Mouse (Mus musculus) gastrocnemius, adult 2 months (tissue): ENCODE measurements around the gene Zscan10. TPM values are rescaled to one million over a fixed set of nuclear protein-coding genes. Genes with fewer than 3 reads are reported as not detected.
"Not testable (repeated sequence)": the region's sequence is repeated elsewhere in the genome, so short reads cannot be mapped to it uniquely, and the experiment has no call there.

Experiments used
- DNase-seq: peaks from one replicate; pipeline ENCODE4 v3.0.0; 2022
- H3K27ac ChIP-seq: fragments of 200-600 bp; 2 replicates; pipeline ENCODE4 v1.8.1; 2022; ENCODE audit warnings: mild to moderate bottlenecking
- H3K4me3 ChIP-seq: fragments of 200-600 bp; 2 replicates; pipeline ENCODE4 v1.8.1; 2022; ENCODE audit warnings: mild to moderate bottlenecking, moderate library complexity
- CTCF ChIP-seq: fragments of 200-600 bp; IDR thresholded peaks from 2 replicates; pipeline ENCODE4 v1.8.1; 2022; ENCODE audit warnings: antibody characterized with exemption, mild to moderate bottlenecking, moderate library complexity
- intact Hi-C: fragments of 180-260 bp; cut with DNase I; formaldehyde crosslinking; loops from one replicate; pipeline ENCODE4 v1.15.1; 2025
- total RNA-seq, 2 experiments: library from RNA; stranded (reverse); gene quantifications; 2 replicates each; pipeline ENCODE4 v1.2.3; 2021

The Zscan10 gene
- total RNA-seq, 2 experiments from 2014 or later = not detected

- no peak for DNase-seq
- TF ChIP-seq CTCF = peak; percentile 18; the same call in 1 of the 2 replicates
- no peak overlapping the region for H3K27ac ChIP-seq
- intact Hi-C loops = no loop called here
- H3K4me3 ChIP-seq = no peak overlapping the region
Observed at GRCm38 (mm10) chr17:23566787-23567186, 33.9 kb upstream of the Zscan10 start.

GRCm38 (mm10) chr17:23568370-23568769 lies 32.3 kb upstream of the Zscan10 start:
- TF ChIP-seq CTCF = no peak
- no peak overlapping the region for H3K4me3 ChIP-seq
- DNase-seq = no peak
- intact Hi-C loops = no loop called here
- no peak overlapping the region for H3K27ac ChIP-seq

GRCm38 (mm10) chr17:23570017-23570416 lies 30.6 kb upstream of the Zscan10 start:
- DNase-seq = peak; percentile 38
- peak; percentile 72 for TF ChIP-seq CTCF
- Histone ChIP-seq H3K4me3 (no peak overlapping the region), H3K27ac (no peak overlapping the region)
- intact Hi-C loops = loop anchor here (1.0 to 2.0 kb wide), 2 partner anchors 40 to 59 kb away; no protein-coding TSS in a partner anchor

DNA sequence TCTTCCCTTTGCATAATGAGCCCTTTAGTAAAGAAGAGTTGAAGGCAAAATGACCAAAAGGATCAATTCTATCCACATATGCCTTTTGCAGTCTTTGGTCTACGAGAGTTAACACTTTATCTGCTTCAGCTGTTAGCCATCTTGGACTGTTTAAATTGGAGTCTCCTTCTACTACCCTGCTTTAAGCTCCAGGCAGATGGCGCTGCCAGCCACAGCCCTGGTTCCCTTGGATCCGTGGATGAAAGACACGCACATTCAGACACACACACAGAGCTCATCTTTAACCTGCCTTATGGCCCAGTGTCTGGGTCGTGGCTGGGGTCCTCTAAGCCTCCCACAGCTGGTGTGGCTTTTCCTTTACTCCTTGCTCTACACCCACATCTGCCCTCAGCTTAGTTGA lies 29.6 kb upstream of the Zscan10 start:
- H3K27ac ChIP-seq = no peak overlapping the region
- intact Hi-C loops = loop anchor here (2.0 kb wide), 1 partner anchor 58 kb away; no protein-coding TSS in a partner anchor
- TF ChIP-seq CTCF = no peak; the same call in 1 of the 2 replicates
- DNase-seq = no peak
- H3K4me3 ChIP-seq = no peak overlapping the region

- peak; percentile 37 for TF ChIP-seq CTCF
- DNase-seq = no peak
- H3K27ac ChIP-seq = no peak overlapping the region
- intact Hi-C loops = no loop called here
- H3K4me3 ChIP-seq = no peak overlapping the region
Observed at GRCm38 (mm10) chr17:23572059-23572458, 28.6 kb upstream of the Zscan10 start.

DNA sequence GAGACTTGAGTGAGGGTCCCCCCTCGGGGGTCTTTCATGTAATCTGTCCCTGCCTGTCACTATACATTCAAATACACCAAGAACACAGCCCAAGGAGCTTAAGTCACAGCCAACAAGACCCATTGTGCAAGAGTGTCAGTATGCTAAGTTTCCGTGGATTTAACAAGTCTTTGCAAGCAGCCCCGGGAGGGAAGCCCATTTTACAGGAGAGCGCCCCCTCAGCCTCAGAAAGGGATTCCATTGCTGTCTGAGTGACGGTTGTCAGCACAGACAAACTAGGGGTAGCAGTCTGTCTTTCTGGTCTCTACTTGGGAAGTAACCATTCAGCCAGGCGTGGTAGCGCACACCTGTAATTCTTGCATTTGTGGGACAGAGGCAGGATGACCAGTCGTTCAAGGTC lies 26.5 kb upstream of the Zscan10 start:
- H3K4me3 ChIP-seq = no peak overlapping the region
- DNase-seq = no peak
- no peak overlapping the region for H3K27ac ChIP-seq
- no peak for TF ChIP-seq CTCF
- intact Hi-C loops = no loop called here

DNA sequence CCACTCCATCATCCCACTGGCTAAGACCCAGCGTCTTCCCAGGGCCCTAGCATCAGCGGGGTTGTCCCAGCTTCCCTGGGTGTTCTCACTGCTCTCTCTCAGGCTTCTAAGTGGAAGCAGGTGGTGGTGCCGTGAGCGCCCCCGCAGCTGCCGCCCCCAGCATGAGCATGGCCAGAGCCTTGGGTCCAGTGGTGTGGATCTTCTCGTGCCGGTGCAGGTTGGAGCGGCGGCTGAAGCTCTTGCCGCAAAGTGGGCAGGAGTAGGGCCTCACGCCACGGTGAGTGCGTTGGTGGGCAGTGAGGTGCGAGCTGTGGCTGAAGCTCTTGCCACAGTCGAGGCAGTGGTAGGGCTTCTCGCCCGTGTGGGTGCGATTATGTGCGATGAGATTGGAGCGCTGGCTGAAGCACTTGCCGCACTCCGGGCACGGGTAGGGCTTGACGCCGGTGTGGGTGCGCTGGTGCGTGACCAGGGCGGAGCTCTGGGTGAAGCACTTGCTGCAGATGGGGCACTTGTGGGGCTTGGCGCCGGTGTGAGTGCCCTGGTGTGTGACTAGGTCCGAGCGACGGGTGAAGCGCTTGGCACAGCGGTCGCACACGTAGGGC lies 24.6 kb upstream of the Zscan10 start:
- TF ChIP-seq CTCF = no peak
- H3K27ac ChIP-seq = no peak overlapping the region
- intact Hi-C loops = no loop called here
- H3K4me3 ChIP-seq = no peak overlapping the region
- DNase-seq = no peak

DNA sequence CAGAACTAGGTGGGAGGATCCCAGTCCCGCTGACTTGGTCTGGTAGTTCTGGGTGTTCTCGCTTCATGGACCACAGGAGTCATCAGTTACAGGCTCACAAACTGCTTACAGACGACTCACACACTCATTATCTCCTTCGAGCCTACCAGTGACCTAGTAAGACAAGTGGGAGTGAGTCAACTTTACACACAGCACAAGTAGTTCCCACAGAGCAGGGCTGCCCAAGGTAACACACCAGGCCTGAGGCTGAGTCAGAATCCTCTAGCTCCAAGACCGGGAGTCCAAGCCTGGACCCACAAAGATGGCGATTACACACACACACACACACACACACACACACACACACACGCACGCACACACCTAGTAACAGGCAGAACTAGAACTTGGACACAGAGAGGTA lies 15.9 kb upstream of the Zscan10 start:
- intact Hi-C loops = no loop called here
- Histone ChIP-seq H3K27ac (no peak overlapping the region), H3K4me3 (no peak overlapping the region)
- DNase-seq = no peak
- TF ChIP-seq CTCF = no peak

- peak; percentile 46 for DNase-seq
- Histone ChIP-seq H3K4me3 (peak overlapping the region; percentile 86), H3K27ac (peak overlapping the region; percentile 25)
- no peak for TF ChIP-seq CTCF
- intact Hi-C loops = no loop called here
Observed at GRCm38 (mm10) chr17:23585721-23586491, 14.8 kb upstream of the Zscan10 start.

GRCm38 (mm10) chr17:23587253-23587652 lies 13.4 kb upstream of the Zscan10 start:
- H3K27ac ChIP-seq = no peak overlapping the region
- TF ChIP-seq CTCF = no peak
- no peak overlapping the region for H3K4me3 ChIP-seq
- no peak for DNase-seq
- intact Hi-C loops = no loop called here

- intact Hi-C loops = no loop called here
- H3K27ac ChIP-seq = peak overlapping the region; percentile 82
- H3K4me3 ChIP-seq = peak overlapping the region; percentile 77
- DNase-seq = peak; percentile 97
- TF ChIP-seq CTCF = no peak
Observed at GRCm38 (mm10) chr17:23592208-23592925, 8.3 kb upstream of the Zscan10 start.

- DNase-seq = no peak
- no peak for TF ChIP-seq CTCF
- H3K4me3 ChIP-seq = peak overlapping the region; percentile 77
- H3K27ac ChIP-seq = peak overlapping the region; percentile 82
- intact Hi-C loops = no loop called here
Observed at GRCm38 (mm10) chr17:23592926-23593300, 7.7 kb upstream of the Zscan10 start.

DNA sequence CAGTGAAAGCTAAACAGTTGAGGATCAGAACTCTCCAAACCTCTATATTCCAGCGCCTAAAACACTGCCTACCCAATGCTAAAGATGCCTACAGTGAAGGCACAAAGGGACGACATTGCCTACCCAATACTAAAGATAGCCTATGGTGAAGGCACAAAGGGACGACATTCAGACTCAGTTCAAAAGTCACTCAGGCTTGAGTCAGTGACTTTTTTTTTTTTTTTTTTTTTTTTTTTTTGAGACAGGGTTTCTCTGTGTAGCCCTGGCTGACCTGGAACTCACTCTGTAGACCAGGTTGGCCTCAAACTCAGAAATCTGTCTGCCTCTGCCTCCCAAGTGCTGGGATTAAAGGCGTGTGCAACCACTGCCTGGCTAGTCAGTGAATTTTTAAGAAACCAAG lies 5.5 kb upstream of the Zscan10 start:
- DNase-seq, H3K4me3 ChIP-seq, intact Hi-C loops, H3K27ac ChIP-seq: not testable (repeated sequence)
